Mouse (Mus musculus) heart, embryonic 11.5 days (tissue): ENCODE data around the gene Mymk. TPM values are rescaled to one million over a fixed set of nuclear protein-coding genes. Genes with fewer than 3 reads are reported as not detected.
A peak's percentile ranks its signal among the peaks of the same experiment; 100 is the strongest.

ENCODE experiments used
- ATAC-seq: fragments of 200-750 bp; cut with Nextera tagmentation; replicated peaks from 2 replicates; pipeline ENCODE4 v1.8.0; 2017; ENCODE audit warnings: moderate library complexity; ENCODE audit not compliant: insufficient number of reproducible peaks, low FRiP score, low TSS enrichment
- H3K27ac ChIP-seq: fragments of 300-500 bp; sonication (generic); 2 replicates; pipeline ENCODE4 v1.5.1; 2014; ENCODE audit warnings: mild to moderate bottlenecking, low read depth, low read length
- H3K27me3 ChIP-seq: fragments of 300-500 bp; sonication (generic); 2 replicates; pipeline ENCODE4 v1.6.1; 2014; ENCODE audit warnings: mild to moderate bottlenecking, low read length, mixed read lengths; ENCODE audit not compliant: control insufficient read depth, insufficient read depth
- H3K36me3 ChIP-seq: fragments of 300-500 bp; sonication (generic); 2 replicates; pipeline ENCODE4 v1.6.1; 2014; ENCODE audit warnings: mild to moderate bottlenecking, low read length, moderate library complexity, mixed read lengths; ENCODE audit not compliant: control insufficient read depth, insufficient read depth
- H3K4me1 ChIP-seq: fragments of 300-500 bp; sonication (generic); 2 replicates; pipeline ENCODE4 v1.6.1; 2014; ENCODE audit warnings: low read length; ENCODE audit not compliant: control insufficient read depth, insufficient read depth
- H3K4me2 ChIP-seq: fragments of 300-500 bp; sonication (generic); 2 replicates; pipeline ENCODE4 v1.6.1; 2014; ENCODE audit warnings: mild to moderate bottlenecking, moderate library complexity
- H3K4me3 ChIP-seq: fragments of 300-500 bp; sonication (generic); 2 replicates; pipeline ENCODE4 v1.5.1; 2014; ENCODE audit warnings: low read depth, low read length
- H3K9ac ChIP-seq: fragments of 300-500 bp; sonication (generic); 2 replicates; pipeline ENCODE4 v1.6.1; 2014; ENCODE audit warnings: mild to moderate bottlenecking, low read depth, low read length, moderate library complexity
- H3K9me3 ChIP-seq: fragments of 300-500 bp; sonication (generic); replicated peaks from 2 replicates; pipeline ENCODE4 v1.6.1; 2016; ENCODE audit warnings: low read length; ENCODE audit not compliant: control insufficient read depth
- WGBS: fragments of 180-500 bp; shearing (Covaris S2); extraction: QIAGEN DNeasy Blood & Tissue Kit; methylation state at CpG from one replicate; pipeline ENCODE4 v1.1.7; 2014; ENCODE audit not compliant: insufficient replicate concordance; 5-methylcytosine and 5-hydroxymethylcytosine counted together
- polyA plus RNA-seq: library from polyadenylated mRNA; unstranded; fragments of >200 nt; fragmentation: Nextera tagmentation; extraction: Ambion mirVana; gene quantifications from 2 replicates; pipeline ENCODE4 v1.2.1, GENCODE M21; 2014

Gene Mymk
- polyA plus RNA-seq, 1 experiment from 2014 or later: 0.23 TPM

- Histone ChIP-seq H3K4me2 (no peak overlapping the region), H3K27ac (no peak overlapping the region), H3K4me1 (peaks cover 16% of the 10 kb centered on the region), H3K9me3 (no peaks in the 10 kb centered on the region), H3K9ac (0 out of 2 replicates have a peak overlapping the region, but pooled peaks have one; percentile 11), H3K36me3 (no peaks in the 10 kb centered on the region), H3K27me3 (peaks cover 3% of the 10 kb centered on the region; the same call in 1 of the 2 replicates), H3K4me3 (no peak overlapping the region)
- 51% methylated on average over 7 of the region's 7 CpGs for WGBS
- no peak for ATAC-seq
These were observed 31.6 kb upstream of the Mymk start for GRCm38 (mm10) chr2:27103554-27103953.

DNA sequence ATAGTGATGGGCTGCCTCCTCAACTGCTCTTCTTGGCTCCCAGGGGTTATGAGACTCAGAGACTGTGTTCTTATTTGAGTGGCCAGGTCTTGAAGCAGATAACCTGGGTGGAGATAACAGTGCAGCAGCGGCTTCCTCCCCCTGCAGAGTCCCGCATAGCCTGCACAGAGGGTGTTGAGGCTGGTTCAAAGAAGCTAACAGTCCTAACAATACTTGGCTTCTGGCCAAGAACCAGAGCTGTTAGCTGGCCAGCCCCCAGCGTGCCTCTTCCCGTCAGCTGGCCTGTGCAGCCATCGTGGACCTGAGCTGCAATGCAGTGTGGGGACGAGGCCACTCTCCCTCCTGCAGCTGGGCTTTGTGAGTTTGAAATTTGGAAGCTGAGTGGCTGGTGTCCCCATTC lies 25.8 kb upstream of the Mymk start:
- Histone ChIP-seq H3K27ac (peak overlapping the region; percentile 79), H3K4me2 (peak overlapping the region; percentile 19; the same call in 1 of the 2 replicates), H3K4me1 (peaks cover 36% of the 10 kb centered on the region), H3K27me3 (no peaks in the 10 kb centered on the region; the same call in 1 of the 2 replicates), H3K9ac (0 out of 2 replicates have a peak overlapping the region, but pooled peaks have one; percentile 24), H3K4me3 (no peak overlapping the region), H3K36me3 (no peaks in the 10 kb centered on the region), H3K9me3 (no peaks in the 10 kb centered on the region)
- 4% methylated on average over 6 of the region's 6 CpGs for WGBS
- ATAC-seq: peak; percentile 69

- Histone ChIP-seq H3K9ac (no peak overlapping the region), H3K36me3 (no peaks in the 10 kb centered on the region), H3K27ac (peak overlapping the region; percentile 79), H3K9me3 (no peaks in the 10 kb centered on the region), H3K27me3 (no peaks in the 10 kb centered on the region; the same call in 1 of the 2 replicates), H3K4me1 (peaks cover 36% of the 10 kb centered on the region), H3K4me3 (no peak overlapping the region), H3K4me2 (no peak overlapping the region)
- ATAC-seq: no peak
- WGBS: 22% methylated on average over 6 of the region's 6 CpGs
These were observed 25.3 kb upstream of the Mymk start for GRCm38 (mm10) chr2:27097241-27097656.

DNA sequence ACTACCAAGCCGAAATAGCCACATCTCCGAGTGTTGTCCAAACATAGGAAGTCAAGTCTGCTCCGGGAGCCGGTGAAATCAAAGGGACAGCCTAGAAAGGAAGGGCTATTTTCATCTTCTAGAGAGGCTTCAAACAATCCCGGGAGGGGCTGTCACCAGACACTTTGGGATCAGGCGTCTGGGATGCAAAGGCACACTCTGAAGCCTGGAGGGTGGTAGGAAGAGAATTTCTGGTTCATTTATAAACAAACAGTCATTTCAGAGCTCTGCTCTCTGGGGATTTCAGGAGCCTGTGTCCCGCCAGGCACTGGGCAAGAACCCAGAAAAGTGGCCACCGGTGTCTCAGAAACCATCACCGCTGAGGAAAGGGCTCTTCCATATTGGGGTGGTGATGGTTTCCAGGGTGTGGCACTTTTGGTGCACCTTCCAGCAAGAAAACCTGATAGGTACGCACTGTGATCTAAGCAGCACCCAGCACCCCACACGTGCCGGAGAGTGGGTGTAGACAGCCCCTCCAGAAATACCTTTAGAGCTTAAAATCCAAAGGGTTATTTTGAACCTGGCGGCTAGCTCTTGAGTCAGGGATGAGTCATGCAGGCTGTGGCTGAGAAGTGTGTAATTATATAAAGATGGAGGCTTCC lies 24.5 kb upstream of the Mymk start:
- Histone ChIP-seq H3K9ac (0 out of 2 replicates have a peak overlapping the region, but pooled peaks have one; percentile 22), H3K27me3 (no peaks in the 10 kb centered on the region; the same call in 1 of the 2 replicates), H3K4me3 (no peak overlapping the region), H3K4me2 (peak overlapping the region; percentile 40; the same call in 1 of the 2 replicates), H3K9me3 (no peaks in the 10 kb centered on the region), H3K4me1 (peaks cover 36% of the 10 kb centered on the region), H3K27ac (peak overlapping the region; percentile 79), H3K36me3 (no peaks in the 10 kb centered on the region)
- 0 out of 2 replicates have a peak, but pooled peaks have one; percentile 12 for ATAC-seq
- WGBS: 25% methylated on average over 13 of the region's 13 CpGs

- WGBS: 83% methylated on average over 7 of the region's 7 CpGs
- no peaks in the 10 kb centered on the region; the same call in 1 of the 2 replicates for H3K27me3 ChIP-seq
- H3K27ac ChIP-seq: peak overlapping the region; percentile 79; the same call in 1 of the 2 replicates
These were observed 23.2 kb upstream of the Mymk start for GRCm38 (mm10) chr2:27095178-27095577.

DNA sequence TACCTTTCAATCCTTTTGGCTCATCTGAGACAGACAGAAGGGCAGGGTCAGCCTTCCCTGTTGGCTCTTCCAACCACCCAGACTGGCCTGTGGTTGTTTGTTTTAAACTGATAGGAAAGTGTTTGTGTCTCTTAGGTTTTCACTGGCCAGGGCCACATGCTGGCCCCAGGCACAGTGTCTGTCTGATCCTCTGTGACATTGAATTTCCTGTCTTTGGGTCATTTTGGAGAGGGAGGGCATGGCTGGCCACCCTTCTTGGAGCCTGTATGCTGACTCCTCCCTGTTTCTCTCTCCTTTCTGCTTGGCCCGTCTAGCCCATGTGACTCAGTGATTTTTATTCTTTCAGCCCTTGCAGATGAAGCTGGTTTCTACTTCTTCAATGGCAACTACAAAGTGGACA lies 17.3 kb upstream of the Mymk start:
- Histone ChIP-seq H3K9ac (no peak overlapping the region), H3K4me3 (no peak overlapping the region), H3K4me2 (no peak overlapping the region), H3K4me1 (peaks cover 33% of the 10 kb centered on the region), H3K36me3 (no peaks in the 10 kb centered on the region), H3K27me3 (no peaks in the 10 kb centered on the region), H3K27ac (no peak overlapping the region), H3K9me3 (no peaks in the 10 kb centered on the region)
- WGBS: 56% methylated on average over 1 of the region's 1 CpGs
- no peak for ATAC-seq

More at GRCm38 (mm10) chr2:27095178-27095577, 23.2 kb upstream of the Mymk start:
- H3K9me3 ChIP-seq: no peaks in the 10 kb centered on the region
- H3K4me3 ChIP-seq: no peak overlapping the region
- no peak for ATAC-seq
- no peaks in the 10 kb centered on the region for H3K36me3 ChIP-seq
- H3K4me1 ChIP-seq: peaks cover 36% of the 10 kb centered on the region
- H3K4me2 ChIP-seq: no peak overlapping the region
- 0 out of 2 replicates have a peak overlapping the region, but pooled peaks have one; percentile 4 for H3K9ac ChIP-seq

DNA sequence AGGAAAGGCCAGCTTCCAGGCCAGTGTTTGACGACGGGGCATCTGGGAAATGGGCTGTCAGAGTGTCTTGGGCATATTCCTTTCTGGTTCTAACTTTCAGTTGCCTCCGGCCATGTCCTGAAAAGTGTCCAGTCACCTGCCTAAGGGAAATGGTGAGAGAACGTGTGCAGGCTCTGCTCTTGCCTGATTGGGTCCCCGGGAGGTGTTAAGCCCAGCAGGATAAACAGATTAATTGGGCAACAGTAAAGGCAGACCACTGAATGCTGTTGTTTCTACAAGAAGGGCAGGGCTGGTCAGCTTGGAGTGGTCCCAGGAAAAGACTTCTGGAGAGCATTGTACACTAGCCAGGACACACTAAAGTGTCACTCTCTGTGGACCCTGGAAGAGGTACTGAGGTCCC lies 16.7 kb upstream of the Mymk start:
- Histone ChIP-seq H3K9me3 (no peaks in the 10 kb centered on the region), H3K4me1 (peaks cover 38% of the 10 kb centered on the region), H3K4me2 (no peak overlapping the region), H3K27ac (peak overlapping the region; percentile 59), H3K36me3 (no peaks in the 10 kb centered on the region), H3K4me3 (no peak overlapping the region), H3K9ac (no peak overlapping the region), H3K27me3 (no peaks in the 10 kb centered on the region)
- ATAC-seq: no peak
- WGBS: 65% methylated on average over 5 of the region's 5 CpGs

DNA sequence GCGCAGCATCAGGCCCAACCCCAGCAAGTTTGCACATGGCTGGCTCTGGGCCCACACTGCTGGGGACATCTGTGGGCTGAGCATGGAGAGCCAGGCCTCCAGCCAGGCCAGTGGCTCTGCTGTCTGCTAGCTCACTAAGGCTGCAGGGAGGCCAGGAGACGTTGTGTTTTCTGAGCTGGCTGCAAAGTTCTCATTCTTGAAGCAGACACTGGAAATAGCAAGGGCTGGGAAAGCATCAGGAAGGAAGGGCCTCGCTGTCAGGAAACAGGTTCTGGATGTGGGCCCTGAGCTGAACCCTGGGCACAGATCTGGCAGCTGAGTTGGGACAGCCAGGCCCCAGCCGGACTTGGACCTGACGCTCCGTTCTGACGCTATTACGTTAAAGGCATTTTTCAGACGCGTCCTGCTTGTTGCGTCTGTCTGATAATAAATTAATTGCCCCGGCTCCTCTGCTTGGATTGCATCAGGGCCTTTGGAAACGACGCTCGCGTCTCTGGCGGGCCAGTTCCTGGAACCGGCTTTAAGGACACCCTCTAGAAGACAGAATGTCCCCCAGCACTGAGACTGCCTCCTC lies 16.2 kb upstream of the Mymk start:
- Histone ChIP-seq H3K4me2 (no peak overlapping the region), H3K9ac (no peak overlapping the region), H3K36me3 (no peaks in the 10 kb centered on the region), H3K4me3 (no peak overlapping the region), H3K27ac (peak overlapping the region; percentile 59), H3K4me1 (peaks cover 41% of the 10 kb centered on the region), H3K27me3 (no peaks in the 10 kb centered on the region), H3K9me3 (no peaks in the 10 kb centered on the region)
- ATAC-seq: no peak
- WGBS: 59% methylated on average over 18 of the region's 18 CpGs
